Mouse (Mus musculus) skeletal muscle tissue, adult 2 months (tissue): Measurements from ENCODE around the gene Gpx3.
A peak's percentile ranks its signal among the peaks of the same experiment; 100 is the strongest.
"Not testable (repeated sequence)": the region's sequence is repeated elsewhere in the genome, so short reads cannot be mapped to it uniquely, and the experiment has no call there.

Experiments
- DNase-seq: peaks from one replicate; pipeline ENCODE4 v3.0.0-alpha.2; 2012; ENCODE audit warnings: low read depth, low spot score

Gpx3 gene

DNA sequence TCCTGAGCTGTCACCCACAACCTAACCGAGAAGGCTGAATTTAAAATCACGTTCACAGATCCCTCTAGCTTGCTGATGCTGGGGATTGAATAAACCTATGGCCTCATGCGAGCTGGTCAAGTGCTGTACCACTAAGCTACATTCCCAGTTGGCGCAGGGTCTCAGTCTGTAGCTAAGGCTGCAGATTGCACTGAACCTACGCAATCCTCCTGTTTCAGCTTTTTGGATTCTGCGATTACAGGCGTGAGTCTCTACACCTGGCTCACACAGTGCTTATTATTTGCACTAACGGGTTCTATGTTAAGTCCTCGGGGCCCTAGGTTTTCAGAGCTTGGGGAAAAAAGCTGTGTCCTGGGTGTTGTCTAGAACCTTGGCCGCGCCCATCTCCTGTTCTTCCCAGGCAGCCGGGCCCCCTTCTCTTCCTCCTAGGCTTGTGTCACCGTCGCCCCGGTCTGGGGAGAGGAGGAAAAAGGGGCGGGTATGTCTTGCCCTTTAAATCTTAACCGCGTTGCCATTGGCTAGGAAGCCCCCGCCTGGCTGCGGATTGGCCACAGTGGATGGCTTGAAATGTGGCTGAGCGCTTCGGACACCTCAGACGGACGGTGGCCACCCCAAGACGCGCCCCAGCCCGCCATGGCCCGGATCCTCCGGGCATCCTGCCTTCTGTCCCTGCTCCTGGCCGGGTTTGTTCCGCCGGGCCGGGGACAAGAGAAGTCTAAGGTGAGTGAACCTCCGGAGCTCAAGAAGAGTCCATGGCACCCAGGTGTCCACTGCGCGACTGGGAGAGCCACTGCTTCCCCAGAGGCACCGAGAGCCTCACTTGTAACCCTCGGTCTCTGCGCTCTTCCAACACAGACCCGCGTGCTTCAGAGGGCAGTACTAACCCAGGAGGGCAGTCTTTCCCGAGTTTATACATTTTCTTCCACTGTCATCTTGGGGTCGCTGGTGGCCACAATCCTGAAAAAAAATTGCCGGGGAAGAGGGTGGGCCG lies at the start of gene Gpx3:
TSS of gene Gpx3 (plus strand) at position 121 of the 991 bp plus-strand sequence.
- peak; percentile 85 for DNase-seq

DNA sequence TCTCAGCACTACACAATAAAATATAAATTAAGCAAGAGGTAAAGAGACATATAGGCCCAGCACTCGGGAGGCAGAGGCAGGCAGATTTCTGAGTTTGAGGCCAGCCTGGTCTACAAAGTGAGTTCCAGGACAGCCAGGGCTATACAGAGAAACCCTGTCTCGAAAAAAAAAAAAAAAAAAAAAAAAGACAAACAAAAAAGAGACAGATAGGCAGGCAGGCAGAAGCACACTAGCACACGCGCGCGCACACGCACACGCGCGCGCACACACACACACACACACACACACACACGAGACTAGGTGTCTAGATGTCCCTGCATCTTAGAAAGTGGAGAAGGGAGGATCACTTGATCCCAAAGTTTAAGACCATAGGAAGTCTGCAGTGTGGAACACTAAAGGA lies 43.4 kb upstream of the Gpx3 start:
- DNase-seq: not testable (repeated sequence)

DNA sequence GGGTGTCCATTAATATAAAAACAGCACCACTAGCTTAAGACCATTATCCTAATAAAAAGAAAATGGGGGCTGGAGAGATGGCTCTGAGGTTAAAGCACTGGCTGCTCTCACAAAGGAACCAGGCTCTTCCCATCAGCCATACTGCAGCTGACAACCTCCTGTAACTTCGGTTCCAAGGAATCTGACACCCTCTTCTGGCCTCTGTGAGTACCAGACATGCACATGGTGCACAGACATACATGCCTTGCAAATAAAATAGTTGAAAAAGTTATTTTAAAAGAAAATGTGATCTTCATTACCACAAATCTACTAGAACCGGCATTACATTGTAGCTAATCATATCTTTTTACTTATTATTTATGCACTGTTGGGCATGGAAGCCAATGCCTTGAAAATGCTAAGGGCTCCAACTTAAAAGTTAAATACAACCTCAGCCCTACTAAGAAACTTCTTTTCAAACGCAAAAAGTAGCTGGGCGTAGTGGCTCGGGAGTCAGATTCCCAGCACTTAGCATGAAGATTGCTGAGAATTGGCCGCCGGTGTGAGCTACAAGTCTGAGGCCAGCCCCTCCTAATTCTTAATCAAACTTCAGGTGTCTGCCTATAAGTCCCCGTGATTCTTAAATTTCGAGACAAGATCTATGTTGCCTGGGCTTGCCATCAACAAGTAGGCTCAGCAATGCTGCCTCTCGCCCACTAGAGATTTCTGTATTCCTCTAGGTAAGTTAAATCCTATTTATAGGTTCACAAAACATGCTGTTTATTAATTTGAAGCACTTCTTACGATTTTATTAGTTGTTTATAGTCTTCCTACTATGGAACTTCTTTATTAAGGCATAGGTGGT lies 42.7 kb upstream of the Gpx3 start:
- DNase-seq: no peak

GRCm38 (mm10) chr11:54860256-54861038 lies 41.8 kb upstream of the Gpx3 start, which contains the start of gene Lyrm7:
Lyrm7 (minus strand) TSS chr11:54860916.
- DNase-seq: peak; percentile 99

DNA sequence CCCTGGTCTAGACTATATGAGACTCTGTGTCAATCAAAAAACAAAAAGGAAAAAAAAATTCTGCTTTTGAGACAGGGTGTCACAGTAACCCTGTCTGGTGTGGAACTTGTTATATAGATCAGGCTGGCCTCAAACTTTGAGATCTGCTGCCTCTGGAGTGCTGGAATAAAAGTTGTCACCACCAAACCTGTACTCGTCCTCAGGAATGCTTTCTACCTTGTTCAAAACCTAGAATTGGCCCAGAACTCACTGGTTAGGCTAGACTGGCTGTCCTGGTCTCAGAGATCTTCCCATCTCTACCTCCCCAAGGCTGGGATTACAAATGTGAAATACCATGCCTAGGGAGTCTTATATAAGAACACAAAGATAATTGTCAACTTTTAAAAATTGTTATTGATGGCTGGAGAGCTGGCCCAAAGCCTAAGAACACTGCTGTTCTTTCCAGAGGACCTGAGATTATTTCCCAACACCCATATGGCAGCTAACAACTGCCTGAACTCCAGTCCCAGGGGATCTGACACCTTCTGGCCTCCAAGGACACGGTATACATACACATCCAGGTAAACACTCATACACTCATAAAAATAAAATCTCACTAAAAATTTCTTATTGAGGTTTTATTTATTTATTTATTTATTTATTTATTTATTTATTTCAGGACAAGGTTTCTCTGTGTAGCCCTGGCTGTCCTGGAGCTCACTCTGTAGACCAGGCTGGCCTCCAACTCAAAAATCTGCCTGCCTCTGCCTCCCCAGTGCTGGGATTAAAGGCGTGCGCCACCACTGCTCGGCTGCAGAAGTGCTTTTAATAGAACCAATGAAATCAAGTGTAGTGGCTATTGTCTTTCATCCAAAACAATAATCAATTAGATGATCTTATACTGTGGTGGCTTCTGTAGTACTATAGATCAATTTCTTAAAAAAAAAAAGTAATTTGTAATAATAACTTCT lies 40.5 kb upstream of the Gpx3 start:
- DNase-seq: no peak

- DNase-seq: no peak
These were observed 39.4 kb upstream of the Gpx3 start for GRCm38 (mm10) chr11:54862621-54863520.

GRCm38 (mm10) chr11:54865330-54866085 lies 36.7 kb upstream of the Gpx3 start:
- DNase-seq: no peak

DNA sequence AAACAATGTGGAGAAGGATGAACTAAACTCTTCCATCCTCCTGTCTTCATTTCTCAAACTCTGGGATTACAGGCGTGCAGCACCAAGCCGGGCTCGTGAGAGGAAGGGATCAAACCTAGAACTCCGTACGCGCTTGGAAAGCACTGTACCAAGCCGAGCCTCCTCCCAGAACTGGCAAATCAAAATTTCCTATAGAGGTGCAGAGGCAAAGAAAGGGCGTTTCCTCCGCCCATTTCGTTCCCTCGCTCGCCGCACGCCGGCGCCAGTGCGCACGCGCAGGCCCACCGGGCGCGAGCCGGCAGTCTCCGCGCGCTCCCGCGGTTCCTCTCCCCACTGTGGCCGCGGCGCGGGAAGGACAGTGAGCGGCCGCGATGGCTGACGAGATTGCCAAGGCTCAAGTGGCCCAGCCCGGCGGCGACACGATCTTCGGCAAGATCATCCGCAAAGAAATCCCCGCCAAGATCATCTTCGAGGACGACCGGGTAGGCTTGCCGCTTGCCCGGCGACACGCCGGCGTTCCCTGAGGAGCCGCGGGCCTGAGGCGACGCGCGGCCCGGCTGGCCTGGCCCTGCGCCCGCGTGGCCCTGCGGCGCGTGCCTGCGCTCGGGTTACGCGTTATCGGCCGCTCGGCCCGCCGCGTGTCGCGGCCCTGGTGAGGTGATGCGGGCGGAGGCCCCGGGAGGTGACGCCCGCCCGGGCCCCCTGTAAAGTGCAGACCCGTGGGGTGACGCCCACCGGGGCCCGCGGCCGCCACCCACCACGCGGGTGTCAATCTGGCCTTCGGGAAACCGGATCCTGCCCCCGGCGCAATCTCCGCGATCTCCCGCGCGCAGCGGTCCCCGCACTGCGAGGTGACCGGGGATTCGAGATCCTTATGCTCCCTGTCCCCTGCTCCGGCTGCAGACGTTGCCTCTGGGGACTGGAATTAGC lies 35.9 kb upstream of the Gpx3 start, which contains the start of gene Hint1:
TSS of gene Hint1 (plus strand) at position 265 of the 930 bp plus-strand sequence.
- DNase-seq: peak; percentile 81

DNA sequence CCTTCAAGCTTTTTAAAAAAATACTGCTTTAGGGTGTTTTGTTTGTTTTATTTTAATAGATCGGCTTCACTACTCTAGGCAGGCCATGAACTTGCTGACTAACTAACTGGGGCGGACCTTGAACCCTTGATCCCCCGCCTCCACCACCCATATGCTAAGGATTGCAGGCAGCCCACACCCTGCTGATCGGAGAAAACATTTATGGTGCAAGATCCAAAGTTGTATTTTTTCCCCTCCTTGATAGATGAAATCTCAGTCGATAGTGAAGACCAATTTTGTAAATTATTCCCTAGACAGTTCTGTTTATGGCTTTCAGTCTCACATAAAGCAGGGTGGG lies 35.2 kb upstream of the Gpx3 start:
- no peak for DNase-seq

DNA sequence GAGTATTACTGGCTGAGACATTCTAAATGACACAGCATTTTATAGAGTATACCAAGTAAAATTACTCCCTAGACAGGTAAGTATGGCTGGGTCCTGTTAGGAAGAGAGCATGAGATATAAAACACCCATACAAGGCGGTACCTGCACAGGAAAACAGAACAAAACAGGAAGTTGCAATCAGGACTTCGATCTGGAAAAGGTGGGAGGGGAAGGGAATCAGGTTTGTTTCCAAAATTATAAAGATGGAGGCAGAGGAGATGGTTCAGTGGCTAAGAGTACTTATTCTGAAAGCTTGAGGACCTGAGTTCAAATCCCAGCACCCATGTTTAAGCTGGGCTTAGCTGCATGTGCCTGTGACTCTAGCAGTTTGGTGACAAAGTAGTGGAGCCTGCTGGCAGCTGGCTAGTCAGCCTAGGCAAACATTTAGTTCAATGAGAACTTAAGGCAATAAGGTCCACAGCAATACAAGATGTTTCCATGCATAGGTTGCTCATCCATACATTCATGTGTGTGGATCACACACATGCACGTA lies 34.3 kb upstream of the Gpx3 start:
- DNase-seq: no peak

GRCm38 (mm10) chr11:54868445-54868844 lies 33.8 kb upstream of the Gpx3 start:
- no peak for DNase-seq

- DNase-seq: no peak
These were observed 32.9 kb upstream of the Gpx3 start for GRCm38 (mm10) chr11:54869318-54869717.

DNA sequence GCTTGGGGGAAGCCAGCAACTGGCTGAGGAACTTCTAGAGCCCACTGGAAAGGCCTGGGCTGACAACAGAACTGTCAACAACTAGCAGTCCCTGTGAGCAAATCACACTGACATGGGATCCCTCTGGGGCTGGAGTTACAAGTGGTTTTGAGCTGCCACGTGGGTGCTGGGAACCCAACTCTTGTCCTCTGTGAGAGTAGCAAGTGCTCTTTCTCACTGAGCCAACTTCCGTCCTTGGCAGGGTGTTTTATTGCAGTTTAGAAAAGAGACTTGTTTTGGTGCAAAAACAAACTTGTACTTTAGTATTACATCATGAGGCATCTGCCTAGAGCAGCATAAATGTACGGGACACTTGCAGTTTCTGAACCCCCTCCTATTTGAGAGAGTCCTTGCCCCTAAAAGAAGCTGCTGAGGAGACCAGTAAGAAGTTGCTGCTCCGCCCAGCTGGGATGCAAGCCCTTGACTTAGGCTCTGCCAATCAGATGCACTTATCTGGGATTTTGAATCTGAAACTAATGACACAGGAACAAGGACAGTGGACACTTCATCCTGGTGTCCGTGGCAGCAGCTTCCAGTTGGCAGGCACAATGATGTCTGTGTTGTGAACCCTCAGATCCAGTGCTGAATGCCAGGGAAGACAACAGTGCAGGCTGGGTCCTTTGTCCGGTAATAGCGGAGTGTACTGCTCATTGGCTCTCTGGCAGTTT lies 30.3 kb upstream of the Gpx3 start:
- DNase-seq: no peak

DNA sequence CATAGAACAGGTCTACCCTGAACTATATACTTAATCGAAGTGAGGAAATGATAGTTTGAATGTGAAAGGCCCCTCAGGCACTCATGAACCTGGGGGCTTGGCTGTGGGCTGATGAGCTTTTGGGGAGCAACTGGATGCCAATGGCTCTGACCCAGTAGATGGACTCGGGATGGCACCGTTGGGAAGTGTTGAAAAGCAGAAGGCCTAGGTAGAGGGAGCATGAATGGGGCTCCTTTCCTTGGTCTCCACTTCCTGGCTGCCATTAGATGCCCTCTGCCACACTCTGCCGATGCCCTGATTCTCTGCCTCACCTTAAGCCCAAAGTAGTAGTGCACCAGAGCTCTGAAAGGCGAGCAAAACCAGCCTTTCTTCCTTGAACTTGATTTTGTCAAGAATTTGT lies 26.2 kb upstream of the Gpx3 start:
- no peak for DNase-seq

GRCm38 (mm10) chr11:54878893-54879292 lies 23.4 kb upstream of the Gpx3 start:
- no peak for DNase-seq

- peak; percentile 79 for DNase-seq
These were observed 22.8 kb upstream of the Gpx3 start for GRCm38 (mm10) chr11:54879434-54879833.

GRCm38 (mm10) chr11:54879922-54880321 lies 22.3 kb upstream of the Gpx3 start:
- DNase-seq: no peak
